Mouse (Mus musculus): ENCODE results near the gene Gm5136. TPM values are rescaled to one million over a fixed set of nuclear protein-coding genes. Genes with fewer than 3 reads are reported as not detected.

Gene Gm5136
- polyA plus RNA-seq, 1 experiment from 2014 or later: not detected

GRCm38 (mm10) chr10:108697062-108697461 lies 2.9 kb downstream of the Gm5136 start:
- no peaks in the 10 kb centered on the region for H3K27me3 ChIP-seq (ENCODE audit: control insufficient read depth, insufficient read depth, low read depth, low read length)
- no peaks in the 10 kb centered on the region for H3K9me3 ChIP-seq (replicated peaks; ENCODE audit: control insufficient read depth, low read length)
- H3K9ac ChIP-seq (ENCODE audit: low read depth, low read length): no peak overlapping the region
- no peak overlapping the region for H3K27ac ChIP-seq (ENCODE audit: low read length)
- ATAC-seq (ENCODE audit: low read depth): no peak
- H3K4me3 ChIP-seq (ENCODE audit: low read depth, low read length): no peak overlapping the region
- H3K36me3 ChIP-seq (ENCODE audit: control insufficient read depth, insufficient read depth): no peaks in the 10 kb centered on the region
- WGBS (ENCODE audit: insufficient replicate concordance): 49% methylated on average over 5 of the region's 5 CpGs
- H3K4me2 ChIP-seq (ENCODE audit: low read depth, low read length): no peak overlapping the region
- H3K4me1 ChIP-seq (ENCODE audit: control insufficient read depth, low read depth, low read length): no peaks in the 10 kb centered on the region

GRCm38 (mm10) chr10:108690954-108691353 lies 9.0 kb downstream of the Gm5136 start:
- Histone ChIP-seq H3K4me1 (ENCODE audit: control insufficient read depth, low read depth, low read length) (no peaks in the 10 kb centered on the region), H3K9ac (ENCODE audit: low read depth, low read length) (no peak overlapping the region), H3K4me2 (ENCODE audit: low read depth, low read length) (no peak overlapping the region), H3K27ac (ENCODE audit: low read length) (no peak overlapping the region), H3K27me3 (ENCODE audit: control insufficient read depth, insufficient read depth, low read depth, low read length) (no peaks in the 10 kb centered on the region), H3K36me3 (ENCODE audit: control insufficient read depth, insufficient read depth) (no peaks in the 10 kb centered on the region), H3K9me3 (replicated peaks; ENCODE audit: control insufficient read depth, low read length) (no peaks in the 10 kb centered on the region), H3K4me3 (ENCODE audit: low read depth, low read length) (no peak overlapping the region)
- WGBS (ENCODE audit: insufficient replicate concordance): 54% methylated on average over 9 of the region's 9 CpGs
- ATAC-seq (ENCODE audit: low read depth): no peak

GRCm38 (mm10) chr10:108686696-108687095 lies 13.3 kb downstream of the Gm5136 start:
- Histone ChIP-seq H3K27me3 (ENCODE audit: control insufficient read depth, insufficient read depth, low read depth, low read length) (no peaks in the 10 kb centered on the region), H3K4me1 (ENCODE audit: control insufficient read depth, low read depth, low read length) (no peaks in the 10 kb centered on the region), H3K9me3 (replicated peaks; ENCODE audit: control insufficient read depth, low read length) (no peaks in the 10 kb centered on the region), H3K27ac (ENCODE audit: low read length) (no peak overlapping the region), H3K36me3 (ENCODE audit: control insufficient read depth, insufficient read depth) (no peaks in the 10 kb centered on the region), H3K4me3 (ENCODE audit: low read depth, low read length) (no peak overlapping the region), H3K4me2 (ENCODE audit: low read depth, low read length) (no peak overlapping the region), H3K9ac (ENCODE audit: low read depth, low read length) (no peak overlapping the region)
- WGBS (ENCODE audit: insufficient replicate concordance): 45% methylated on average over 4 of the region's 4 CpGs
- no peak for ATAC-seq (ENCODE audit: low read depth)

GRCm38 (mm10) chr10:108679675-108680390 lies 20.1 kb downstream of the Gm5136 start:
- H3K4me1 ChIP-seq (ENCODE audit: control insufficient read depth, low read depth, low read length): no peaks in the 10 kb centered on the region
- H3K27me3 ChIP-seq (ENCODE audit: control insufficient read depth, insufficient read depth, low read depth, low read length): no peaks in the 10 kb centered on the region
- H3K9me3 ChIP-seq (replicated peaks; ENCODE audit: control insufficient read depth, low read length): no peaks in the 10 kb centered on the region
- no peaks in the 10 kb centered on the region for H3K36me3 ChIP-seq (ENCODE audit: control insufficient read depth, insufficient read depth)
- ATAC-seq (ENCODE audit: low read depth): no peak
- WGBS (ENCODE audit: insufficient replicate concordance): 47% methylated on average over 14 of the region's 14 CpGs
- H3K27ac ChIP-seq (ENCODE audit: low read length): no peak overlapping the region
- no peak overlapping the region for H3K4me3 ChIP-seq (ENCODE audit: low read depth, low read length)
- no peak overlapping the region for H3K4me2 ChIP-seq (ENCODE audit: low read depth, low read length)
- H3K9ac ChIP-seq (ENCODE audit: low read depth, low read length): no peak overlapping the region

GRCm38 (mm10) chr10:108677053-108677452 lies 22.9 kb downstream of the Gm5136 start:
- ATAC-seq (ENCODE audit: low read depth): no peak
- no peaks in the 10 kb centered on the region for H3K4me1 ChIP-seq (ENCODE audit: control insufficient read depth, low read depth, low read length)
- 72% methylated on average over 8 of the region's 8 CpGs for WGBS (ENCODE audit: insufficient replicate concordance)
- no peaks in the 10 kb centered on the region for H3K27me3 ChIP-seq (ENCODE audit: control insufficient read depth, insufficient read depth, low read depth, low read length)
- H3K9ac ChIP-seq (ENCODE audit: low read depth, low read length): no peak overlapping the region
- no peak overlapping the region for H3K27ac ChIP-seq (ENCODE audit: low read length)
- no peaks in the 10 kb centered on the region for H3K9me3 ChIP-seq (replicated peaks; ENCODE audit: control insufficient read depth, low read length)
- H3K4me2 ChIP-seq (ENCODE audit: low read depth, low read length): no peak overlapping the region
- H3K36me3 ChIP-seq (ENCODE audit: control insufficient read depth, insufficient read depth): no peaks in the 10 kb centered on the region
- H3K4me3 ChIP-seq (ENCODE audit: low read depth, low read length): no peak overlapping the region

- ATAC-seq (ENCODE audit: low read depth): no peak
- Histone ChIP-seq H3K9ac (ENCODE audit: low read depth, low read length) (no peak overlapping the region), H3K4me3 (ENCODE audit: low read depth, low read length) (no peak overlapping the region), H3K4me2 (ENCODE audit: low read depth, low read length) (no peak overlapping the region), H3K4me1 (ENCODE audit: control insufficient read depth, low read depth, low read length) (no peaks in the 10 kb centered on the region), H3K27me3 (ENCODE audit: control insufficient read depth, insufficient read depth, low read depth, low read length) (no peaks in the 10 kb centered on the region), H3K27ac (ENCODE audit: low read length) (no peak overlapping the region), H3K36me3 (ENCODE audit: control insufficient read depth, insufficient read depth) (no peaks in the 10 kb centered on the region), H3K9me3 (replicated peaks; ENCODE audit: control insufficient read depth, low read length) (no peaks in the 10 kb centered on the region)
- 55% methylated on average over 3 of the region's 3 CpGs for WGBS (ENCODE audit: insufficient replicate concordance)
Observed at GRCm38 (mm10) chr10:108668944-108669343, 31.0 kb downstream of the Gm5136 start.

- H3K4me2 ChIP-seq (ENCODE audit: low read depth, low read length): no peak overlapping the region
- H3K4me3 ChIP-seq (ENCODE audit: low read depth, low read length): no peak overlapping the region
- no peaks in the 10 kb centered on the region for H3K9me3 ChIP-seq (replicated peaks; ENCODE audit: control insufficient read depth, low read length)
- H3K4me1 ChIP-seq (ENCODE audit: control insufficient read depth, low read depth, low read length): no peaks in the 10 kb centered on the region
- H3K36me3 ChIP-seq (ENCODE audit: control insufficient read depth, insufficient read depth): no peaks in the 10 kb centered on the region
- no peaks in the 10 kb centered on the region for H3K27me3 ChIP-seq (ENCODE audit: control insufficient read depth, insufficient read depth, low read depth, low read length)
- no peak for ATAC-seq (ENCODE audit: low read depth)
- WGBS (ENCODE audit: insufficient replicate concordance): 50% methylated on average over 3 of the region's 3 CpGs
- H3K27ac ChIP-seq (ENCODE audit: low read length): no peak overlapping the region
- no peak overlapping the region for H3K9ac ChIP-seq (ENCODE audit: low read depth, low read length)
Observed at GRCm38 (mm10) chr10:108660295-108660694, 39.7 kb downstream of the Gm5136 start.

GRCm38 (mm10) chr10:108658300-108658699 lies 41.7 kb downstream of the Gm5136 start:
- no peak overlapping the region for H3K9ac ChIP-seq (ENCODE audit: low read depth, low read length)
- no peak for ATAC-seq (ENCODE audit: low read depth)
- H3K4me3 ChIP-seq (ENCODE audit: low read depth, low read length): no peak overlapping the region
- no peak overlapping the region for H3K4me2 ChIP-seq (ENCODE audit: low read depth, low read length)
- no peaks in the 10 kb centered on the region for H3K36me3 ChIP-seq (ENCODE audit: control insufficient read depth, insufficient read depth)
- H3K9me3 ChIP-seq (replicated peaks; ENCODE audit: control insufficient read depth, low read length): no peaks in the 10 kb centered on the region
- WGBS (ENCODE audit: insufficient replicate concordance): 53% methylated on average over 2 of the region's 2 CpGs
- no peak overlapping the region for H3K27ac ChIP-seq (ENCODE audit: low read length)
- H3K27me3 ChIP-seq (ENCODE audit: control insufficient read depth, insufficient read depth, low read depth, low read length): no peaks in the 10 kb centered on the region
- no peaks in the 10 kb centered on the region for H3K4me1 ChIP-seq (ENCODE audit: control insufficient read depth, low read depth, low read length)

GRCm38 (mm10) chr10:108657669-108658068 lies 42.3 kb downstream of the Gm5136 start:
- Histone ChIP-seq H3K4me1 (ENCODE audit: control insufficient read depth, low read depth, low read length) (no peaks in the 10 kb centered on the region), H3K4me3 (ENCODE audit: low read depth, low read length) (no peak overlapping the region), H3K27ac (ENCODE audit: low read length) (no peak overlapping the region), H3K36me3 (ENCODE audit: control insufficient read depth, insufficient read depth) (no peaks in the 10 kb centered on the region), H3K27me3 (ENCODE audit: control insufficient read depth, insufficient read depth, low read depth, low read length) (no peaks in the 10 kb centered on the region), H3K9ac (ENCODE audit: low read depth, low read length) (no peak overlapping the region), H3K4me2 (ENCODE audit: low read depth, low read length) (no peak overlapping the region), H3K9me3 (replicated peaks; ENCODE audit: control insufficient read depth, low read length) (no peaks in the 10 kb centered on the region)
- no peak for ATAC-seq (ENCODE audit: low read depth)
